Mouse (Mus musculus): ENCODE data around the gene Glis2. TPM values are rescaled to one million over a fixed set of nuclear protein-coding genes. Genes with fewer than 3 reads are reported as not detected.
A peak's percentile ranks its signal among the peaks of the same experiment; 100 is the strongest.

The Glis2 gene
- polyA plus RNA-seq, 1 experiment from 2014 or later = 22.5 TPM

GRCm38 (mm10) chr16:4633661-4634060 is 39.1 kb downstream of the Glis2 start:
- H3K4me1 ChIP-seq (replicated peaks) = no peaks in the 10 kb centered on the region
- no peaks in the 10 kb centered on the region for H3K27me3 ChIP-seq
- no peaks in the 10 kb centered on the region for H3K9me3 ChIP-seq
- peaks cover 59% of the 10 kb centered on the region for H3K36me3 ChIP-seq
- no peak overlapping the region for H3K9ac ChIP-seq
- no peak overlapping the region for H3K27ac ChIP-seq
- H3K4me3 ChIP-seq = no peak overlapping the region
- H3K4me2 ChIP-seq = no peak overlapping the region
- no peak for ATAC-seq (ENCODE audit: low FRiP score)
- WGBS = 94% methylated on average over 3 of the region's 3 CpGs

DNA sequence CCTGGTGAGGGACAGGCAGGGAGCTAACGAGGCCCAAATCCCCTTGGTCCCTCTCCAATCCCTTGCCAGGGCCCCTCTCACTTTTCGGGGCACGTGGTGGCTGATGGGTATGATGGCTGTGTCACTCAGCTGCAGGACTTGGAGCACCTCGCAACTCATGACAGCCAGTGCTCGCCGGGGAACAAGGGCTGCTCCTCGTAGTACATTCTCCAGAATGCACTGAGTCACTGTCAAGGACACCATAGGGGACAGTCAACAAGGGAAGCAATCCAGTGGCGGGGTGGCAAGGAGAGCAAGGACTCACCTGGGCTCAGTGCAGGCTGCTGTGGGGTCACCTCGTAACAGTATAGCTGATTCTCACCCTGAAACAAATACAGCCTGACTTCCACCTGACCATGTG is 40.2 kb downstream of the Glis2 start:
- H3K27me3 ChIP-seq = no peaks in the 10 kb centered on the region
- H3K4me3 ChIP-seq = no peak overlapping the region
- no peak overlapping the region for H3K9ac ChIP-seq
- H3K4me1 ChIP-seq (replicated peaks) = peaks cover 7% of the 10 kb centered on the region
- no peak overlapping the region for H3K4me2 ChIP-seq
- no peaks in the 10 kb centered on the region for H3K9me3 ChIP-seq
- WGBS = 89% methylated on average over 9 of the region's 9 CpGs
- H3K27ac ChIP-seq = no peak overlapping the region
- peaks cover 55% of the 10 kb centered on the region for H3K36me3 ChIP-seq
- ATAC-seq (ENCODE audit: low FRiP score) = no peak

DNA sequence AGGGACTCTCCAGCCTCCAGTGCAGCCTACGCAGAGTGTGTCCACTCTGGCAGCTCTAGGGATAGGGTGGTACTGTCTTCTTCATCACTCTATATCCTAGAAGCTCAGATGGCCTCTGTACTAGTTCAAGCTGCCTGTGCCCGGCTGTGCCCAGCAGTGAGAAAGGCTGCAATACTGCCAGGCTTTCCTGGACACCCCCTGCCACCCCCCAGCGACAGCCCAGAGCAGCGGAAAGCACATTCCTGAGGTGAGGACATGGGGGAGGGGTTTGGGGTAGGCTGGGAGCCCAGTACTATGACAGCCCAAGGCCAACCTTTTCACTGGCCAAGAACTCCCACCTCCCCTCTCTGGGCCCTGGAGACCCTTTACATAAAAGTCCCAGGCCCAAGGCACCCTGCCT is 41.2 kb downstream of the Glis2 start:
- no peak overlapping the region for H3K4me3 ChIP-seq
- H3K36me3 ChIP-seq = peaks cover 46% of the 10 kb centered on the region
- H3K4me2 ChIP-seq = no peak overlapping the region
- no peaks in the 10 kb centered on the region for H3K9me3 ChIP-seq
- H3K4me1 ChIP-seq (replicated peaks) = peaks cover 18% of the 10 kb centered on the region
- no peak for ATAC-seq (ENCODE audit: low FRiP score)
- peak overlapping the region; percentile 5; the same call in 1 of the 2 replicates for H3K9ac ChIP-seq
- H3K27ac ChIP-seq = no peak overlapping the region
- H3K27me3 ChIP-seq = no peaks in the 10 kb centered on the region
- WGBS = 75% methylated on average over 4 of the region's 4 CpGs

GRCm38 (mm10) chr16:4638891-4639390 is 44.4 kb downstream of the Glis2 start:
- no peak overlapping the region for H3K9ac ChIP-seq

DNA sequence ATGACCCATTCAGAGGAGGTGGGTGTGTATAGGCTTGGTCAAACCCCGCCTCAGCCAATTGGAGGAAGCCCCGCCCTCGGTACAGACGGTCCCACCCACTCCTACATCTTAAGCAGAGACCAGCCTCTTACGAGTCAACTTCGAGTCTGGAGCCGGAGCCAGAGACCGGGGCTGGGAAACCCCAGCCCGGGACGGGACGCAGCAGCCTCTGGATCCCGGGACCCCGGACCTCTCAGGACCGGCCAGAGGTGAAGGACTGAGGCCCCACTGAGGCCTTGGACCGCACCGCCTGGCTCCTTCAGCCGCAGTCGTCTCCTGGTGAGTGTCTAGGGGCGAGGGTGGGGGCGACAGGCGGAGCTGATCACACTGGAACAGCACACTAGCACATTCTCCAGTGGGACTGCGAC is 45.3 kb downstream of the Glis2 start, which contains the start of the genes Vasn and Dnaja3:
TSS of gene Vasn (plus strand) at position 111 of the 407 bp plus-strand sequence.
TSS of gene Dnaja3 (plus strand) at position 159 of the 407 bp plus-strand sequence.
- under 1% methylated on average over 22 of the region's 22 CpGs for WGBS
- H3K27ac ChIP-seq = peak within 1 kb of the TSS; percentile 70
- H3K9ac ChIP-seq = peak within 1 kb of the TSS; percentile 77
- peaks cover 14% of the 10 kb centered on the region for H3K36me3 ChIP-seq
- H3K9me3 ChIP-seq = no peaks in the 10 kb centered on the region
- peak within 1 kb of the TSS; percentile 53 for H3K4me3 ChIP-seq
- H3K4me1 ChIP-seq (replicated peaks) = peaks cover 59% of the 10 kb centered on the region
- peak within 1 kb of the TSS; percentile 80 for H3K4me2 ChIP-seq
- peak; percentile 90 for ATAC-seq (ENCODE audit: low FRiP score)
- H3K27me3 ChIP-seq = no peaks in the 10 kb centered on the region

More at GRCm38 (mm10) chr16:4638891-4639390, 44.4 kb downstream of the Glis2 start:
- Histone ChIP-seq H3K36me3 (peaks cover 23% of the 10 kb centered on the region), H3K9me3 (no peaks in the 10 kb centered on the region), H3K27me3 (no peaks in the 10 kb centered on the region), H3K4me2 (no peak overlapping the region), H3K4me1 (replicated peaks) (peaks cover 50% of the 10 kb centered on the region), H3K4me3 (no peak overlapping the region), H3K27ac (no peak overlapping the region)
- WGBS = 95% methylated on average over 3 of the region's 3 CpGs
- no peak for ATAC-seq (ENCODE audit: low FRiP score)

- peak; percentile 29; the same call in 1 of the 2 replicates for ATAC-seq (ENCODE audit: low FRiP score)
- no peaks in the 10 kb centered on the region for H3K9me3 ChIP-seq
- no peaks in the 10 kb centered on the region for H3K27me3 ChIP-seq
- H3K36me3 ChIP-seq = 0 out of 2 replicates have a peak, but pooled peaks cover 12% of the 10 kb centered on the region
- peak overlapping the region; percentile 70 for H3K27ac ChIP-seq
- peaks cover 59% of the 10 kb centered on the region for H3K4me1 ChIP-seq (replicated peaks)
- peak overlapping the region; percentile 53 for H3K4me3 ChIP-seq
- peak overlapping the region; percentile 80 for H3K4me2 ChIP-seq
- 9% methylated on average over 17 of the region's 17 CpGs for WGBS
- peak overlapping the region; percentile 77 for H3K9ac ChIP-seq
Observed at GRCm38 (mm10) chr16:4640267-4641005, 45.9 kb downstream of the Glis2 start.

DNA sequence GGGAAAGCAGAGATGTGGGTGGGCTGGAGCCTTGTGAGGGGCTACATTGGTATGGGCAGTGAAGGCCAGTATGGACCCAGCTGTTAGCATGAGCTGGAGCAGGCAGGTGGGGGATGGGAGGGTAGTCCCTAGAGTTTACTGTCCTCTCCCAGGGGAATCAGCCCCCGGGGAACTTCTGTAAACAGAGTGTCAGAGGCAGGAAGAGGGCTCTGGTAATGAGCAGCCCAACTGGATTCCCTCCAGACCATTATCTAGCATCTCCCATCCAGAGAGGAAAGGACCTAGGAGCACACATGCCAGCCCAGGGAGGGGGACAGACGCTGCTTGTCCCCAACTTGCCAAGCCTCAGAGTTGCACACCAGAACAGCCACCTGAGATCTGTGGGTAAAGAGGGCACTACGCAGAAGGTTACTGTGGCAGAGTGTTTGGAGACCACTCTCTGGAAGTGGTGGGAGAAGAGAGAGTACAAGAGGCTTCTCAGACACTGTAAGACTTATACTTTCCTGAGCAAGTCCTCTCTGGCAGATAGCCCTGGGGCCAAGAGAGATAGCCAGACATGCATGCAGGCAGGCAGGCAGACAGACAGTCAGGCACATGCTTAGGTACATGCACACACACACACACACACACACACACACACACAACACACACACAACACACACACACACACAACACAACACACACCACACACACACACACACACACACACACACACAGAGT is 46.8 kb downstream of the Glis2 start:
- Histone ChIP-seq H3K4me1 (replicated peaks) (peaks cover 59% of the 10 kb centered on the region), H3K9ac (peak overlapping the region; percentile 77), H3K27me3 (no peaks in the 10 kb centered on the region), H3K4me3 (peak overlapping the region; percentile 53), H3K9me3 (no peaks in the 10 kb centered on the region), H3K36me3 (0 out of 2 replicates have a peak, but pooled peaks cover 12% of the 10 kb centered on the region), H3K4me2 (peak overlapping the region; percentile 80), H3K27ac (peak overlapping the region; percentile 58)
- 37% methylated on average over 3 of the region's 3 CpGs for WGBS
- no peak for ATAC-seq (ENCODE audit: low FRiP score)

DNA sequence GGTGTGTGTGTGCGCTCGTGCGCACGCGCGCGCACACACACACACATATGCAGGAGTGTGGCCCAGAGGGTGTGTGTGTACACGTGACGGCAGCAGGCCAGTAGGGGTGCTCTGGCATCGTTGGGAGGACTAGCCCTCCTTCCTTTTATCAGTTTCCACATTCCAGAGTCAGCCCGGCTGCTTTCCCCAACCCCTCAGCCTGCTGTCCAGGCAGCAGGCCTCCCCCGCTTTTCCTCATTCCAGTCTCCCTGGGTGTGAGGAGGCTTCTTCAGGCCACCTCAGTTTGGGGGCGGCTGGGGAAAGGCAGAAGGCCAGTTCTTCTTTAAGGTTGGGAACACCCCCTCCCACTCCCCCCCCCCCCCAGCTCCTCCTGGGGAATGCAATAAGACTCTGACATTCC is 47.7 kb downstream of the Glis2 start:
- Histone ChIP-seq H3K36me3 (0 out of 2 replicates have a peak, but pooled peaks cover 9% of the 10 kb centered on the region), H3K27me3 (no peaks in the 10 kb centered on the region), H3K27ac (peak overlapping the region; percentile 58), H3K4me2 (peak overlapping the region; percentile 15), H3K9ac (0 out of 2 replicates have a peak overlapping the region, but pooled peaks have one; percentile 39), H3K9me3 (no peaks in the 10 kb centered on the region), H3K4me1 (replicated peaks) (peaks cover 67% of the 10 kb centered on the region), H3K4me3 (no peak overlapping the region)
- WGBS = 39% methylated on average over 13 of the region's 13 CpGs
- ATAC-seq (ENCODE audit: low FRiP score) = no peak

DNA sequence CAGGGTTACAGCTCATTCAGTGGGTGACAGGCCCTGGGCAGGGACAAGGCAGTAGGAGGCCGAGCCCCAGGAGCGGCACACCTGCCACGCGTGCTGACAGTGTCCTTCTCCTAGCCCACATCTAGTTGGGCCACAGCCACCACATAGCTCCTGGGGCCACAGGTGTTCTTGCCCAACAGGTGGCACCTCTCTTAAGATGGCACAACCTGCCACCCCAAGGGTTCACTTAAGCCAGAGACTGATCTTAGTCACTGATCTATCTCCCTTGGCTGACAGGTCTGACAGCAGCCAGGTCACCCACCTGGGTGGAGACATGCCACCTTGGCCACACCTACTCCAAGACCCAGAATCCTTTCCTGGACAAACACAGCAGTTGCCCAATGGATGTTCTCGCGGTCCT is 48.4 kb downstream of the Glis2 start:
- Histone ChIP-seq H3K9ac (no peak overlapping the region), H3K9me3 (no peaks in the 10 kb centered on the region), H3K27me3 (no peaks in the 10 kb centered on the region), H3K4me1 (replicated peaks) (peaks cover 74% of the 10 kb centered on the region), H3K4me2 (peak overlapping the region; percentile 15), H3K36me3 (peaks cover 6% of the 10 kb centered on the region; the same call in 1 of the 2 replicates), H3K27ac (peak overlapping the region; percentile 32), H3K4me3 (no peak overlapping the region)
- 77% methylated on average over 6 of the region's 6 CpGs for WGBS
- no peak for ATAC-seq (ENCODE audit: low FRiP score)

DNA sequence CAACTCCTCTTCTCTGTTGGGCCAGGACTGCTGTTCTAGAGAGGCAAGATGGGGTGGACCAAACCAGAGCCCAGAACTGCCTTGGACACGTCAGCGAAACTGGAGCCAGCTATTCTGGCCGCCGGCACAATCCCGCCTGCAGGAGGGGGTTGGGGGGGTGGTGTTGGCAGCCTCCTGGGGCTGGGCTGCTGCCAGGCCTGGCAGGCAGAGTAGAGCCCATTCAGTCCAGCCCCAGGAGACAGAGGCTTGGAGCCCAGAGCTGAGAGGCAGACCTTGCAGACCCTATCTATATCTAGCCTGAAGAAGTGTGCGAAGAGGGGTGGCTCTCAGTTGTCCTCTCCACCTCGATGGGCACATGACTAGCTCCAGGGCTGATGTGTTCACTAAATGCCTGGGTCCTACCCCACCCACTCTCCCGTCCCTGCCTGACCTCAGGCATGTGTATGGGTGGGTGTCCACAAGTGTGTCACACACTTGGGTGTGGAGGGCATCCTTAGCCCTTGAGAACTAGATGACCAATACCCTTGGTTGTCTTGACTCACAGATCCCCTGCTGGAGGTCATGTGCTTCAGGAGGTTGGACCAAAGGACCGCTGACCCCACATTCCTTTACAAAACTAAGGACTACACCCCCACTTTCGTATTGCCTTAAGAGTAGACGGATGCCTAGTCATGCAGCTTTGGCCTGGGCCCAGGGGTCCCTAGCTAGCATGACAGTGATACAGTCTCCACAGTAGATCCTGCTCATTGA is 49.3 kb downstream of the Glis2 start:
- Histone ChIP-seq H3K4me3 (no peak overlapping the region), H3K9me3 (no peaks in the 10 kb centered on the region), H3K4me1 (replicated peaks) (peaks cover 77% of the 10 kb centered on the region), H3K4me2 (no peak overlapping the region), H3K27ac (peak overlapping the region; percentile 32), H3K27me3 (no peaks in the 10 kb centered on the region), H3K36me3 (peaks cover 15% of the 10 kb centered on the region), H3K9ac (no peak overlapping the region)
- ATAC-seq (ENCODE audit: low FRiP score) = peak; percentile 14; the same call in 1 of the 2 replicates
- 67% methylated on average over 11 of the region's 11 CpGs for WGBS

DNA sequence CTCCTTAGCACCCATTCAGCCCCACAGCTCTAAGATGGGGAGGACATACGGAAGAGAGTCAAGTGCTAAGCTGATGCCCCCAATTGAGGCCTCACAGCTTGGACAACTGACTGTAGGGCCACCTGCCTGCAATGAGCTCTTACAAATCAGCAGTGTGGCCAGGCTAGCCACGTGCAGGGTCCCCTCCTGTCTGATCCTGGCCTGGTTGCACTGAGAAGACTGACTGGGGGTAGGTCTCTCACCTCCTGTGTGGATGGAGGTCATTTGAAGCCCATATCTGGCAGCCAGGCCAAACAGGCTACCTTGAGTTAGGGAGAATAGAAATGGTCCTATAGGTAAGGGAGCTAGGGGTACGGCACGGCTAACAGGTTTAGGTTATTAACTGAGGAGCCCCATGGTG is 51.4 kb downstream of the Glis2 start:
- Histone ChIP-seq H3K4me1 (replicated peaks) (peaks cover 58% of the 10 kb centered on the region), H3K36me3 (peaks cover 34% of the 10 kb centered on the region), H3K4me3 (no peak overlapping the region), H3K4me2 (no peak overlapping the region), H3K9ac (no peak overlapping the region), H3K27ac (no peak overlapping the region), H3K9me3 (no peaks in the 10 kb centered on the region), H3K27me3 (no peaks in the 10 kb centered on the region)
- WGBS = 86% methylated on average over 4 of the region's 4 CpGs
- ATAC-seq (ENCODE audit: low FRiP score) = no peak

Data from hindbrain, embryonic 13.5 days (tissue).